Mouse (Mus musculus): Measurements from ENCODE around the gene Catsperg1. TPM values are rescaled to one million over a fixed set of nuclear protein-coding genes. Genes with fewer than 3 reads are reported as not detected.

The Catsperg1 gene
- polyA plus RNA-seq (2012; ENCODE audit: insufficient read depth, insufficient read length, low replicate concordance, missing spikeins): not detected in 2 replicates

- TF ChIP-seq CTCF (IDR thresholded peaks at IDR 0.05; ENCODE audit: insufficient read depth, low read depth, low read length): no peak
- no peak for TF ChIP-seq POLR2A (IDR thresholded peaks at IDR 0.05; ENCODE audit: insufficient read depth, low read depth, low read length)
- WGBS: 4% methylated on average over 20 of the region's 20 CpGs
- H3K4me3 ChIP-seq (ENCODE audit: insufficient read depth, low read depth, low read length): peak within 1 kb of the TSS; percentile 28
- H3K27ac ChIP-seq (ENCODE audit: insufficient read depth, low read depth, low read length): no peak within 1 kb of the TSS
- peaks cover 21% of the 10 kb centered on the region for H3K4me1 ChIP-seq (ENCODE audit: control insufficient read depth, insufficient read depth, low read length)
These were observed at the start of gene Catsperg1 for GRCm38 (mm10) chr7:29213675-29214082. TSS of gene Catsperg1 (minus strand) at chr7:29214035.

- Histone ChIP-seq H3K4me3 (ENCODE audit: insufficient read depth, low read depth, low read length) (no peak overlapping the region), H3K27ac (ENCODE audit: insufficient read depth, low read depth, low read length) (no peak overlapping the region), H3K4me1 (ENCODE audit: control insufficient read depth, insufficient read depth, low read length) (no peaks in the 10 kb centered on the region)
- TF ChIP-seq CTCF (IDR thresholded peaks at IDR 0.05; ENCODE audit: insufficient read depth, low read depth, low read length): no peak
- TF ChIP-seq POLR2A (IDR thresholded peaks at IDR 0.05; ENCODE audit: insufficient read depth, low read depth, low read length): no peak
- 85% methylated on average over 6 of the region's 6 CpGs for WGBS
These were observed 48.3 kb upstream of the Catsperg1 start for GRCm38 (mm10) chr7:29262151-29262550.

GRCm38 (mm10) chr7:29259781-29260730 is 46.2 kb upstream of the Catsperg1 start:
- Histone ChIP-seq H3K4me1 (ENCODE audit: control insufficient read depth, insufficient read depth, low read length) (no peaks in the 10 kb centered on the region), H3K27ac (ENCODE audit: insufficient read depth, low read depth, low read length) (no peak overlapping the region), H3K4me3 (ENCODE audit: insufficient read depth, low read depth, low read length) (no peak overlapping the region)
- TF ChIP-seq POLR2A (IDR thresholded peaks at IDR 0.05; ENCODE audit: insufficient read depth, low read depth, low read length) (no peak), CTCF (IDR thresholded peaks at IDR 0.05; ENCODE audit: insufficient read depth, low read depth, low read length) (no peak)
- 63% methylated on average over 10 of the region's 10 CpGs for WGBS

GRCm38 (mm10) chr7:29257368-29257767 is 43.5 kb upstream of the Catsperg1 start:
- TF ChIP-seq CTCF (IDR thresholded peaks at IDR 0.05; ENCODE audit: insufficient read depth, low read depth, low read length): no peak
- no peak for TF ChIP-seq POLR2A (IDR thresholded peaks at IDR 0.05; ENCODE audit: insufficient read depth, low read depth, low read length)
- Histone ChIP-seq H3K4me3 (ENCODE audit: insufficient read depth, low read depth, low read length) (no peak overlapping the region), H3K4me1 (ENCODE audit: control insufficient read depth, insufficient read depth, low read length) (no peaks in the 10 kb centered on the region), H3K27ac (ENCODE audit: insufficient read depth, low read depth, low read length) (no peak overlapping the region)
- WGBS: 73% methylated on average over 1 of the region's 1 CpGs

GRCm38 (mm10) chr7:29255875-29256274 is 42.0 kb upstream of the Catsperg1 start:
- 79% methylated on average over 4 of the region's 4 CpGs for WGBS
- no peaks in the 10 kb centered on the region for H3K4me1 ChIP-seq (ENCODE audit: control insufficient read depth, insufficient read depth, low read length)
- no peak overlapping the region for H3K4me3 ChIP-seq (ENCODE audit: insufficient read depth, low read depth, low read length)
- no peak overlapping the region for H3K27ac ChIP-seq (ENCODE audit: insufficient read depth, low read depth, low read length)
- TF ChIP-seq CTCF (IDR thresholded peaks at IDR 0.05; ENCODE audit: insufficient read depth, low read depth, low read length) (no peak), POLR2A (IDR thresholded peaks at IDR 0.05; ENCODE audit: insufficient read depth, low read depth, low read length) (no peak)

- H3K27ac ChIP-seq (ENCODE audit: insufficient read depth, low read depth, low read length): no peak overlapping the region
- 77% methylated on average over 5 of the region's 5 CpGs for WGBS
- H3K4me3 ChIP-seq (ENCODE audit: insufficient read depth, low read depth, low read length): no peak overlapping the region
- TF ChIP-seq POLR2A (IDR thresholded peaks at IDR 0.05; ENCODE audit: insufficient read depth, low read depth, low read length) (no peak), CTCF (IDR thresholded peaks at IDR 0.05; ENCODE audit: insufficient read depth, low read depth, low read length) (no peak)
- H3K4me1 ChIP-seq (ENCODE audit: control insufficient read depth, insufficient read depth, low read length): no peaks in the 10 kb centered on the region
These were observed 40.0 kb upstream of the Catsperg1 start for GRCm38 (mm10) chr7:29253842-29254241.

- Histone ChIP-seq H3K4me3 (ENCODE audit: insufficient read depth, low read depth, low read length) (no peak overlapping the region), H3K27ac (ENCODE audit: insufficient read depth, low read depth, low read length) (no peak overlapping the region), H3K4me1 (ENCODE audit: control insufficient read depth, insufficient read depth, low read length) (peaks cover 8% of the 10 kb centered on the region; the same call in 1 of the 2 replicates)
- TF ChIP-seq CTCF (IDR thresholded peaks at IDR 0.05; ENCODE audit: insufficient read depth, low read depth, low read length): no peak
- TF ChIP-seq POLR2A (IDR thresholded peaks at IDR 0.05; ENCODE audit: insufficient read depth, low read depth, low read length): no peak
- 86% methylated on average over 3 of the region's 3 CpGs for WGBS
These were observed 37.3 kb upstream of the Catsperg1 start for GRCm38 (mm10) chr7:29251166-29251565.

GRCm38 (mm10) chr7:29248261-29248841 is 34.5 kb upstream of the Catsperg1 start, which contains the start of gene 2200002D01Rik:
TSS of gene 2200002D01Rik (minus strand) at chr7:29248466.
- peaks cover 8% of the 10 kb centered on the region; the same call in 1 of the 2 replicates for H3K4me1 ChIP-seq (ENCODE audit: control insufficient read depth, insufficient read depth, low read length)
- no peak for TF ChIP-seq CTCF (IDR thresholded peaks at IDR 0.05; ENCODE audit: insufficient read depth, low read depth, low read length)
- TF ChIP-seq POLR2A (IDR thresholded peaks at IDR 0.05; ENCODE audit: insufficient read depth, low read depth, low read length): no peak
- WGBS: 44% methylated on average over 20 of the region's 20 CpGs
- no peak within 1 kb of the TSS for H3K27ac ChIP-seq (ENCODE audit: insufficient read depth, low read depth, low read length)
- no peak within 1 kb of the TSS; the same call in 1 of the 2 replicates for H3K4me3 ChIP-seq (ENCODE audit: insufficient read depth, low read depth, low read length)

GRCm38 (mm10) chr7:29247706-29248105 is 33.9 kb upstream of the Catsperg1 start:
- TF ChIP-seq POLR2A (IDR thresholded peaks at IDR 0.05; ENCODE audit: insufficient read depth, low read depth, low read length) (no peak), CTCF (IDR thresholded peaks at IDR 0.05; ENCODE audit: insufficient read depth, low read depth, low read length) (no peak)
- Histone ChIP-seq H3K4me3 (ENCODE audit: insufficient read depth, low read depth, low read length) (no peak overlapping the region), H3K4me1 (ENCODE audit: control insufficient read depth, insufficient read depth, low read length) (peaks cover 8% of the 10 kb centered on the region; the same call in 1 of the 2 replicates), H3K27ac (ENCODE audit: insufficient read depth, low read depth, low read length) (no peak overlapping the region)
- WGBS: 34% methylated on average over 19 of the region's 19 CpGs
